Mouse (Mus musculus) ES-E14 (cell line): ENCODE results near the gene Abraxas2.

Experiments used
- CHD2 ChIP-seq: IDR thresholded peaks from 2 replicates; pipeline ENCODE4 v1.6.1; 2014; ENCODE audit warnings: mild to moderate bottlenecking, low read depth, low read length, inconsistent platforms
- HCFC1 ChIP-seq: IDR thresholded peaks from 2 replicates; pipeline ENCODE4 v1.6.1; 2012; ENCODE audit warnings: low read length, inconsistent platforms, borderline replicate concordance; ENCODE audit not compliant: insufficient read depth
- MAFK ChIP-seq: IDR thresholded peaks from 2 replicates; pipeline ENCODE4 v1.6.1; 2014; ENCODE audit warnings: mild to moderate bottlenecking, low read depth, low read length, inconsistent platforms; ENCODE audit not compliant: insufficient read depth

GRCm38 (mm10) chr7:132898234-132898633 is 39.2 kb downstream of the Abraxas2 start:
- TF ChIP-seq CHD2 (no peak), HCFC1 (no peak), MAFK (no peak)
